Mouse (Mus musculus) v-Abl transformed pro-B cells (cell line): Measurements from ENCODE around the gene Notch4.

Experiments
- in situ Hi-C, 2 experiments: fragments of 400-800 bp; cut with MboI; formaldehyde crosslinking; loops; one replicate each; pipeline ENCODE4 v1.15.1; 2025; ENCODE audit not compliant: unreplicated experiment in 2 of 2

Gene Notch4

DNA sequence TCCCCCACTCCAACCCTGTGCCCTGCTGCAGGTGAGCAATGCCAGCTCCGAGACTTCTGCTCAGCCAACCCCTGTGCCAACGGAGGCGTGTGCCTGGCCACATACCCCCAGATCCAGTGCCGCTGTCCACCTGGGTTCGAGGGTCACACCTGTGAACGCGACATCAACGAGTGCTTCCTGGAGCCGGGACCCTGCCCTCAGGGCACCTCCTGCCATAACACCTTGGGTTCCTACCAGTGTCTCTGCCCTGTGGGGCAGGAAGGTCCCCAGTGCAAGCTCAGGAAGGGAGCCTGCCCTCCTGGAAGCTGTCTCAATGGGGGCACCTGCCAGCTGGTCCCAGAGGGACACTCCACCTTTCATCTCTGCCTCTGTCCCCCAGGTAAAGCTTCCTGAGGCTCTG, 3.2 kb downstream of the Notch4 start:
- in situ Hi-C loops = loop anchor here (5.0 to 25.0 kb wide), 2 partner anchors 50 to 405 kb away; partner anchors contain the start of genes Egfl8 (in 2 of the 2) and H2-DMb1 (in 1 of the 2)

DNA sequence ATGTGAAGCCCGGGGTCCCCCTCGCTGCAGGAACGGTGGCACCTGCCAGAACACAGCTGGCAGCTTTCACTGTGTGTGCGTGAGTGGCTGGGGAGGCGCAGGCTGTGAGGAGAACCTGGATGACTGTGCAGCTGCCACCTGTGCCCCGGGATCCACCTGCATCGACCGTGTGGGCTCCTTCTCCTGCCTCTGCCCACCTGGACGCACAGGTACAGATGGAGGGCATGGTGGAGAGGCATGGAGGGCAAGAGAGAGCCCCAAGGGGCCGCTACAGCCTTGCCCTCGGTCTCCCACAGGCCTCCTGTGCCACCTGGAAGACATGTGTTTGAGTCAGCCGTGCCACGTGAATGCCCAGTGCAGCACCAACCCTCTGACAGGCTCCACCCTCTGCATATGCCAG, 4.4 kb downstream of the Notch4 start:
- in situ Hi-C loops = loop anchor here (5.0 to 25.0 kb wide), 2 partner anchors 49 to 406 kb away; partner anchors contain the start of genes Egfl8 (in 2 of the 2) and H2-DMb1 (in 1 of the 2)

DNA sequence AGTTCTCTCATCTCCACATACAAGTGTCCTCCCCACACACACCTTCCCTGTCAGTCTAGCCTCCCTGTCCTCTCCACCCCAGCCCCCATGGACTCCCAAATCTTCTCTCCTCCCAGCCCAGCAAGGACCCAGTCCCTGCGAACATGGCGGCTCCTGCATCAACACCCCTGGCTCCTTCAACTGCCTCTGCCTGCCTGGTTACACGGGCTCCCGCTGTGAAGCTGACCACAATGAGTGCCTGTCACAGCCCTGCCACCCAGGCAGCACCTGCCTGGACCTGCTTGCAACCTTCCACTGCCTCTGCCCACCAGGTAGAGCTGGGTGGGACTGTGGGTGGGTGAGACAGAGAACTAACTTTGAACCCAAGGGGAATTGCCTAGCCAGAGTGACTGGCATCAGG, 5.9 kb downstream of the Notch4 start:
- in situ Hi-C loops = loop anchor here (5.0 to 25.0 kb wide), 2 partner anchors 47 to 408 kb away; partner anchors contain the start of genes Egfl8 (in 2 of the 2) and H2-DMb1 (in 1 of the 2)

DNA sequence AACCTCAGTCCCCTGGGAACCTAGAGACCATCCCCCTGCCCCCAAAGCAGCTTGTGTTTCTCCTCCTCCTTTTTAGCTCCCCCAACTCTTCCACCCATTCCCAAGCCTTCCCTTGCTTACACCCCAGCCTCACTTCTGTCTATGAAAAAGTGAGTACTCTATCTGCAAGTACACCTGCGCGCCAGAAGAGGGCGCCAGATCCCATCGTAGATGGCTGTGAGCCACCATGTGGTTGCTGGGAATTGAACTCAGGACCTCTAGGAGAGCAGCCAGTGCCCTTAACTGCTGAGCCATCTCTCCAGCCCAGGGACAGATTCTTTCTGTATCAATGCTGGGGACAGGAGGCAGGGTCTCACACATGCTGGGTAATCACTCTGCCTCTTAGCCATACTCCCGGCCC, 7.8 kb downstream of the Notch4 start:
- in situ Hi-C loops = loop anchor here in 1 of 2 experiments (25.0 kb wide), 1 partner anchor 410 kb away; the partner anchor contains the start of gene H2-DMb1

DNA sequence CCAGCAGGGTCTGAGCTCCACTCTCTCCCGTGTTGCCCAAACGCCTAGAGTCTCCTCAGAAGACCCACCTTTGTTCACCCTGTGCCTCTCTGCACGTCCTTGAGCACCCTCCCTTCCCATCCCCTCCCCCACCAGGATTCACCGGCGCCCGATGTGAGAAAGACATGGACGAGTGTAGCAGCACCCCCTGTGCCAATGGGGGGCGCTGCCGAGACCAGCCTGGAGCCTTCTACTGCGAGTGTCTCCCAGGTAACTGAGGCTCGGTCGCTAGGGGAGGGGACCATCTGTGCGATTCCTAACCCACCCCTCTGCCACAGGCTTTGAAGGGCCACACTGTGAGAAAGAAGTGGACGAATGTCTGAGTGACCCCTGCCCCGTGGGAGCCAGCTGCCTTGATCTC, 8.3 kb downstream of the Notch4 start:
- in situ Hi-C loops = loop anchor here in 1 of 2 experiments (25.0 kb wide), 1 partner anchor 410 kb away; the partner anchor contains the start of gene H2-DMb1

DNA sequence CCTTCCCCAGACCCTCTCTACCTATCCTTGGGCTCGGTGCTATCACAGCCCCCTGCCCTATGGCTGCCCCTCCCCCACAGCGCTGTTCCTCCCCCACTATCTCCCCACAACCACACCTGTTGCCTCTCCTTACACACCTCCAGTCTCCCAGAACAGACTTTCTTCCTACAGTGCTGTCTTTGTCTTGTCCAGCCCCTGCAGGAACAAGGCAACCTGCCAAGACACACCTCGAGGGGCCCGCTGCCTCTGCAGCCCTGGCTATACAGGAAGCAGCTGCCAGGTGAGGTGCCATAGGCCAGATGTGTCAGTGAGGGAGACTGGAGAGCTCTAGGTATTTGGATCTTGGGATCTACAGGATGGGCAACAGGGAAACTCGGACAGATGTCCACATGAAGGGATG, 12.5 kb downstream of the Notch4 start:
- in situ Hi-C loops = no loop called here

DNA sequence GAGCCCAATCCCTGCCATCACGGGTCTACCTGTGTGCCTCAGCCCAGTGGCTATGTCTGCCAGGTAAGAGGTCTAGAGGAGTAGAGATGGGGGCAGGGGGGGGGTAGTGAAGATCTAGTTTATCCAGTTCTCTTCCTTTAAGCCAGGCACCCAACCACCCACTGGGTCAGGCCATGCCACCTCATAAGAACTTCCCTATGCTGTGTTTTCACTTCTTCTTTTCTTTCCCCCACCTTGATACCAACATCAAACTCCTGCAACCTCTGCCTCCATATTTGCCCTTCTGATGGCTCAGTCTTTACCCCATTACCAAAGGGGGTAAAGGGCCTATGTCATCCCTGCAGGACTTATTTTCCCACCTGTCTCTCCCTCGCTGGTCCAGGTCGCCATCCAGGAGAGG, 14.0 kb downstream of the Notch4 start:
- in situ Hi-C loops = no loop called here

DNA sequence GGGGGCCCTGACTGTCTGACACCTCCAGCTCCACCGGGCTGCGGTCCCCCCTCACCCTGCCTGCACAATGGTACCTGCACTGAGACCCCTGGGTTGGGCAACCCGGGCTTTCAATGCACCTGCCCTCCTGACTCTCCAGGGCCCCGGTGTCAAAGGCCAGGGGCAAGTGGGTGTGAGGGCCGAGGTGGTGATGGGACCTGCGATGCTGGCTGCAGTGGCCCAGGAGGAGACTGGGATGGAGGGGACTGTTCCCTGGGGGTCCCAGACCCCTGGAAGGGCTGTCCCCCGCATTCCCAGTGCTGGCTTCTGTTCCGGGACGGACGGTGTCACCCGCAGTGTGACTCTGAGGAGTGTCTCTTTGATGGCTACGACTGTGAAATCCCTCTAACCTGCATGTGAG, 18.5 kb downstream of the Notch4 start:
- in situ Hi-C loops = no loop called here

DNA sequence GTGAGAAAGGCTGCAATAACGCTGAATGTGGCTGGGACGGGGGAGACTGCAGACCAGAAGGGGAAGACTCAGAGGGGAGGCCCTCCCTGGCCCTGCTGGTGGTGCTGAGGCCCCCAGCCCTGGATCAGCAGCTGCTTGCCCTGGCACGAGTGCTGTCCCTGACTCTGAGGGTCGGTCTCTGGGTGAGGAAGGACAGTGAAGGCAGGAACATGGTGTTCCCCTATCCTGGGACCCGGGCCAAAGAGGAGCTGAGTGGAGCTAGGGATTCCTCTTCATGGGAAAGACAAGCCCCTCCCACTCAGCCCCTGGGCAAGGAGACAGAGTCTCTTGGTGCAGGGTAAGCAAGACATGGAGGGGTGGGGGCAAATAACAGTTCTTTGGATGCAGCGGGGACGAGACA, 19.3 kb downstream of the Notch4 start:
- in situ Hi-C loops = no loop called here

DNA sequence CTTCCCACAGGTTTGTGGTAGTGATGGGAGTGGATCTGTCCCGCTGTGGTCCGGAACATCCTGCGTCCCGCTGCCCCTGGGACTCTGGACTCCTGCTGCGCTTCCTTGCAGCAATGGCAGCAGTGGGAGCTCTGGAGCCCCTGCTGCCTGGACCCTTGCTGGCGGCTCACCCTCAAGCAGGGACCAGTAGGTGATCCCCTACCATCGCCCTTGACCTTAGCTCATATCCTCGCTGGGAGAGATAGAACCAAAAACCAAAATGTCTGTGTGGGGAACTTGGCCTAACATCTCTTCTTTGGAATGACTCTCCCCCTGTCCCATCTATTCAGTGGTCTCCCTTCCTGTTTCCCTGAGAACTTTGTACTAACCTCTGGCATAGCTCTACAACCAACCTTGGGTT, 19.8 kb downstream of the Notch4 start:
- in situ Hi-C loops = no loop called here

DNA sequence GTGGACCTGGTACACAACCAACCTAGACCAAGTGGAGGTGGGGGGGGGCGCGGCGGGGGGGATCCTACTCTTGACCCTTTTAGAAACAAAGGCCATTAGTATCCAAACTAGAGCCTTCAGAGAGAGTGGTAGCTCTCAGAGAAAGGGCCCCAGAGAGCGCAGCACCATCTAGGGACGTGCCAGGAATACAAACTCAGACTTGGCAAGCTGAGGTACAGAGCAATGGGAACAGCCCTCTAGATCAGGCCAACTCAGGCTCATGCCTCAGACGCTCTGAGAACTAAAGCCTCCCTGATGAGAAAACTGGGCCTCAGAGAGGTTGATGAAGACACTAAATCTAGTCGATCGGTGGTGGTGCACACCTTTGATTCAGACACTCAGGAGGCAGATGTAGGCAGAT, 21.1 kb downstream of the Notch4 start:
- in situ Hi-C loops = no loop called here

DNA sequence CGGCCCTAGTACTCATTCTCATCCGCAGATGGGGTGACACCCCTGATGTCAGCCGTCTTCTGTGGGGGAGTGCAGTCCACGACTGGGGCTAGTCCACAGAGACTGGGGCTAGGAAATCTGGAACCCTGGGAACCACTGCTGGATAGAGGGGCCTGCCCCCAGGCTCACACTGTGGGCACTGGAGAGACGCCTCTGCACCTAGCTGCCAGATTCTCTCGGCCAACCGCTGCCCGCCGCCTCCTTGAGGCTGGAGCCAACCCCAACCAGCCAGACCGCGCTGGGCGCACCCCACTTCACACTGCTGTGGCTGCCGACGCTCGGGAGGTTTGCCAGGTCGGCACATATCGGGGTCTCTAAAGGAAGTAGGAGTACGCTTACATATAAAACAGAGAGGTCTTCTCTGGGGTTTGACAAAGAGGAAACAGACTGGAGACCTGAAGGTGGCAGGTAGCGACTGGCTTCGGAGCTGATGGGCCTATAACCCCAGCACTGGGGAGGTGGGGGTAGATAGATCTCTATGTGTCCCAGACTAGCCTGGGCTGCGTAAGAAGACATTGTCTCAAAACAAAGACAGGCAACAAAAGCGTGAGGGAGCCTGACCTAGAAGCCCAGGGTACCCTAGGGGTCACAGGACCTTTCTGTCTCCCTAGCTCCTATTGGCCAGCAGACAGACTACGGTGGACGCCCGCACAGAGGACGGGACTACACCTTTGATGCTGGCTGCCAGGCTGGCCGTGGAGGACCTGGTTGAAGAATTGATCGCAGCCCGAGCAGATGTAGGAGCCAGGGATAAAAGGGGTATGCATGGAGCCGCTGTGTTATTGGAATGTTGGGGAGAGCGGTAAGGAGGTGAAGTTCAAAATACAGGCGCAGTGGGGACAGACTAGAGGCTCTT, 22.1 kb downstream of the Notch4 start:
- in situ Hi-C loops = no loop called here

DNA sequence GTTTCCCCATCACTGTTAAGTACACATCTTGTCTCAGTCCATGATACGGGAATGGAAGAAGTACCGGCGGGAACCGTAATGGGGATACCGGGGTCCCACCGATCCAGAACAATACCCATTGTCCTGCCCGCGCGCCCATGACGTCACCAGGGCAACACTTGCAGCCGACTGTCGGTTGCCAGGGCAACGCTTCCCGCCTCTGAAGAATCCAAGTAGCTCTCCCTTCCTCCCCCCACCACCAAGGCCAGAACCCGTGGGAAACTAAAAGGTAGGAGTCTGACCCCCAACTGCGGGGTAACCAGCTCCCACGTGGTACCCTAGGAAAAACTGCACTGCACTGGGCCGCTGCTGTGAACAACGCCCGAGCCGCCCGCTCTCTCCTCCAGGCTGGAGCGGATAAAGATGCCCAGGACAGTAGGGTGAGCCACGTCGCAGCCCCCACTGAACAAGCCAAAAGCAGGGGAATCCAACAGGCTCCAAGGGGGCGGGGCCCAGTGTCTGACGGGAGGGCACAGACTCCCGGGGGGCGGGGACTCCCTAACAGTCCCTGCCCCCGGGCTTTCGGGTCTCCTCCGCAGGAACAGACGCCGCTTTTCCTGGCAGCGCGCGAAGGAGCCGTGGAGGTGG, 22.8 kb downstream of the Notch4 start:
- in situ Hi-C loops = no loop called here

DNA sequence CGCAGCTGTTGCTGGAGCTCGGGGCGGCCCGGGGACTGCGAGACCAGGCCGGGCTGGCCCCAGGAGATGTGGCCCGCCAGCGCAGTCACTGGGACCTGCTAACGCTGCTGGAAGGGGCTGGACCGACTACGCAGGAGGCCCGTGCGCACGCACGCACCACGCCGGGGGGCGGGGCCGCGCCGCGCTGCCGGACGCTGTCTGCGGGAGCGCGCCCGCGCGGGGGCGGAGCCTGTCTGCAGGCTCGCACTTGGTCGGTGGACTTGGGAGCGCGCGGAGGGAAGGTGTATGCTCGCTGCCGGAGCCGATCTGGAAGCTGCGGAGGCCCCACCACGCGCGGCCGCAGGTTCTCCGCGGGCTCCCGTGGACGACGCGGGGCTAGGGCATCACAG, 23.3 kb downstream of the Notch4 start:
- in situ Hi-C loops = no loop called here

DNA sequence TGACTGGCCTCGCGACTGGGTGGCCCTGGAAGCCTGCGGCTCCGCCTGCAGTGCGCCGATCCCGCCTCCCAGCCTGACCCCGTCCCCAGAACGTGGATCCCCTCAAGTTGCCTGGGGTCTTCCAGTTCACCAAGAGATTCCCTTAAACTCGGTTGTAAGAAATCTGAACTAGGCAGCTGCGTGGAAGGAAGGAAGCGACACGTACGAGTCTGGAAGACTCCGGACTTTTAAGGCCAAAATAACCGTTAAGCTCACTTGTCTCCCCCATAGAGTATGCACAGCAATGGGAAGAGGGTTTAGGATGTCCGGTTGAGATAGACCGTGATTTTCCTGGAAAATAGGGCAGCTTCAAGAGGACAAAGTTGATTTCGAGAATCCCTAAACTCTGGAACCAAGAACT, 23.7 kb downstream of the Notch4 start:
- in situ Hi-C loops = no loop called here

DNA sequence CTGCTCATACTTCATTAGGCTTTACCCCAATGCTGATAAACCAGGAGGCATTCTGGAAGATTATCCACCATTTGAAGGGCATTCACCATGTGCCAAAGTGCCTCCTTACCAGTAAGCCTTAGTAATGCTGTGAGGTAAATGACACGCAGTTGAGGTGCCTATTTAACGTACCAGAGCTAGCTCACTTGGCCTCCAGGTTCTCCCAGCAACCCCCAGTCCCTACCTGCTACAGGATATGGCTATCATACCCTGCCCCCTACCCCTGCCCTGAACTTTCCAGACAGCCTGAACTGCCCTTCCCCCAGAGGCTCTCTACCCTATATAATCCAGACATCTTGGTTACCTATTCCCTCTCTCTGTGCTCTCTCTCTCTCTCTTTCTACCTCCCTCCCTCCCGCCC, 24.7 kb downstream of the Notch4 start:
- in situ Hi-C loops = no loop called here

DNA sequence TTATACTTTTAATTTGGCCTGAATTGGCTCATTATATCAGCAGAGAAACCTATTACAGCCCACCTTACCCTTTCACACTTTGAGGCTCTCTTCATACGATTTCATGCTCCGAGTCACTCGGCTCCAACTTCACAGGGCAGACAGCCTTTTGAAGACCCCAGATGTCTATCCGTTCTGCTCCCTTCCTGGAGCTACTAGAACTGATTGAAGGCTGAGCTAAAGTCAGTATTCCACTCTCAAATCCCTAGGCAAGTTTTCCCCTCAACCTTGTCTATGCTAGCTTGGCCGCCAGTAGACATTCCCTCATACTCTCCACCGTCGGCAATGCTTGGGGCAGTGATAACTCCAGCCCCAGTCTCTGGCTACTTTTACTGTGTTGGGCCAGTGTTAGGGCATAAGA, 25.1 kb downstream of the Notch4 start:
- in situ Hi-C loops = no loop called here

DNA sequence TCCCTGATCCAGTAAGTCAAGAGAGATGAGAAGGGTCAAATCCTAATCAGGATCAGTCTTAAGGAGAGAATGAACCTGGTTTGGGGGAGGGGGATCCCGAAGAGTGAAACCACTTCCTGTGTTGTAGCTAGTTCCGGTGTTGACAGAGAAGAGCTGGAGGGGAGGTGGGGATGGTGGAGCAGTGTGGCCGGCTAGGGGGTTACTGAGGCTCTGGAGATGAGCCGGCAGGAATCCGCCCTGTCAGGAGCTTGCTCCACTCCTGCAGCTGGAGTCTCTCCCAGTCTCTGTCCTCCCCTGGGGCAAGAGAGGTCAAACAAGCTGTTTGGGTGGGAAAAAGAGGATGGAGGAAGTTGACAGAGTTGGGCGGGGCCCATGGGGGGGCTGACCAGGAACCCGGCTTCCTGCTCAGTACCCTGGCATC, 25.6 kb downstream of the Notch4 start, which contains the start of gene Gpsm3:
Gene Gpsm3, plus strand, starts transcription at position 126 of the 421 bp plus-strand sequence.
- in situ Hi-C loops = no loop called here

DNA sequence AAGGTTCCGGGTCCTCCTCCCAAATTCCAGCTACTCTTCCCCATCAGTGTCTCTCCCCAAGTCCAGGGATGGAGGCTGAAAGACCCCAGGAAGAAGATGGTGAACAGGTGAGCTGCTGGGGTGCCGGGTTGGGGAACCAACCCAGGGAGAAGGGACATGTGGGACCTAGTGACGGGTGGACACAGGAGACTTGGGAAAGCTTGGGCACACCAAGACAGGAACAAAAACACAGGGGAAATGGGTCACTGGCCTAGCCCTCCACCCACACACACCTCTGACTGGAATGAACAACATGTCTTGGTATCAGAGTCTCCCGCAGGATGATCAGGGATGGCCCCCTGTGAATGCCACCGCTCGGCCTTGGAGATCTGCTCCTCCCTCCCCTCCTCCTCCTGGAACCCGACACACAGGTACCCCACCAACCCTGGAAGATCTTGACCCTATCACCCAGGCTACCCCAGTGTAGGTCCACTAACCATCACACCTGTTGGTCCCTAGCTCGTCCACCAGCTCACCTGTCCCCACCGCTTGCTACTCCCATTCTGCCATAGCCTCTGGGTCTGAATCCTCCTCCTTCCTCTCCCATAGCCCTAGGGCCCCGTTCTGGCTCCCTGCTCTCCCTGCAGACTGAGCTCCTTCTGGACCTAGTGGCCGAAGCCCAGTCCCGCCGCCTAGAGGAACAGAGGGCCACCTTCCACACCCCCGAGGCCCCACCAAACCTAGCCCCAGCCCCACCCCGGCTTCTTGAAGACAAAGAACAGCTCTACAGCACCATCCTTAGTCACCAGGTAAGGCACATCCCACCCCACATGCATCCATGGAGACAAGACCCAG, 26.3 kb downstream of the Notch4 start:
- in situ Hi-C loops = no loop called here
